Mouse (Mus musculus): Measurements from ENCODE around the gene Gid8. TPM values are rescaled to one million over a fixed set of nuclear protein-coding genes. Genes with fewer than 3 reads are reported as not detected.
A peak's percentile ranks its signal among the peaks of the same experiment; 100 is the strongest.

The Gid8 gene
- polyA plus RNA-seq, 1 experiment from 2014 or later: 56.3 TPM

- no peaks in the 10 kb centered on the region for H3K4me1 ChIP-seq (ENCODE audit: control insufficient read depth, insufficient read depth, low read length)
- H3K9me3 ChIP-seq (replicated peaks; ENCODE audit: control insufficient read depth, low read length): no peaks in the 10 kb centered on the region
- H3K27ac ChIP-seq (ENCODE audit: low read depth, low read length): no peak overlapping the region
- DNase-seq (ENCODE audit: low spot score) (no peak), ATAC-seq (no peak)
- no peaks in the 10 kb centered on the region for H3K36me3 ChIP-seq (ENCODE audit: control insufficient read depth, insufficient read depth, low read length)
- no peak overlapping the region for H3K4me2 ChIP-seq (ENCODE audit: low read length)
- H3K27me3 ChIP-seq (replicated peaks; ENCODE audit: control insufficient read depth, insufficient read depth, low read length): no peaks in the 10 kb centered on the region
- H3K4me3 ChIP-seq (ENCODE audit: low read depth, low read length): no peak overlapping the region
- WGBS: 75% methylated on average over 7 of the region's 7 CpGs
- no peak overlapping the region for H3K9ac ChIP-seq (ENCODE audit: low read length)
Measured at GRCm38 (mm10) chr2:180735232-180735631, 25.3 kb downstream of the Gid8 start.

- Histone ChIP-seq H3K4me3 (ENCODE audit: low read depth, low read length) (no peak overlapping the region), H3K4me1 (ENCODE audit: control insufficient read depth, insufficient read depth, low read length) (no peaks in the 10 kb centered on the region), H3K9ac (ENCODE audit: low read length) (no peak overlapping the region), H3K4me2 (ENCODE audit: low read length) (no peak overlapping the region), H3K27ac (ENCODE audit: low read depth, low read length) (no peak overlapping the region), H3K9me3 (replicated peaks; ENCODE audit: control insufficient read depth, low read length) (no peaks in the 10 kb centered on the region), H3K36me3 (ENCODE audit: control insufficient read depth, insufficient read depth, low read length) (no peaks in the 10 kb centered on the region), H3K27me3 (replicated peaks; ENCODE audit: control insufficient read depth, insufficient read depth, low read length) (no peaks in the 10 kb centered on the region)
- WGBS: 73% methylated on average over 2 of the region's 2 CpGs
- no peak for DNase-seq (ENCODE audit: low spot score)
- ATAC-seq: no peak
Measured at GRCm38 (mm10) chr2:180737984-180738383, 28.1 kb downstream of the Gid8 start.

GRCm38 (mm10) chr2:180740349-180740748 lies 30.4 kb downstream of the Gid8 start:
- H3K4me2 ChIP-seq (ENCODE audit: low read length): no peak overlapping the region
- WGBS: 13% methylated on average over 3 of the region's 3 CpGs

GRCm38 (mm10) chr2:180741421-180741820 lies 31.5 kb downstream of the Gid8 start:
- ATAC-seq: no peak
- 84% methylated on average over 7 of the region's 7 CpGs for WGBS

More at GRCm38 (mm10) chr2:180740349-180740748, 30.4 kb downstream of the Gid8 start:
- DNase-seq (ENCODE audit: low spot score): no peak
- Histone ChIP-seq H3K36me3 (ENCODE audit: control insufficient read depth, insufficient read depth, low read length) (no peaks in the 10 kb centered on the region), H3K27me3 (replicated peaks; ENCODE audit: control insufficient read depth, insufficient read depth, low read length) (no peaks in the 10 kb centered on the region), H3K27ac (ENCODE audit: low read depth, low read length) (no peak overlapping the region), H3K9me3 (replicated peaks; ENCODE audit: control insufficient read depth, low read length) (no peaks in the 10 kb centered on the region), H3K4me3 (ENCODE audit: low read depth, low read length) (no peak overlapping the region), H3K4me1 (ENCODE audit: control insufficient read depth, insufficient read depth, low read length) (no peaks in the 10 kb centered on the region), H3K9ac (ENCODE audit: low read length) (no peak overlapping the region)
- ATAC-seq: no peak

GRCm38 (mm10) chr2:180742820-180743219 lies 32.9 kb downstream of the Gid8 start:
- no peak for ATAC-seq
- WGBS: 86% methylated on average over 6 of the region's 6 CpGs
- Histone ChIP-seq H3K9ac (ENCODE audit: low read length) (no peak overlapping the region), H3K27ac (ENCODE audit: low read depth, low read length) (no peak overlapping the region), H3K4me1 (ENCODE audit: control insufficient read depth, insufficient read depth, low read length) (peaks cover 6% of the 10 kb centered on the region; the same call in 1 of the 2 replicates), H3K4me3 (ENCODE audit: low read depth, low read length) (no peak overlapping the region), H3K4me2 (ENCODE audit: low read length) (no peak overlapping the region), H3K9me3 (replicated peaks; ENCODE audit: control insufficient read depth, low read length) (no peaks in the 10 kb centered on the region), H3K27me3 (replicated peaks; ENCODE audit: control insufficient read depth, insufficient read depth, low read length) (no peaks in the 10 kb centered on the region), H3K36me3 (ENCODE audit: control insufficient read depth, insufficient read depth, low read length) (no peaks in the 10 kb centered on the region)
- DNase-seq (ENCODE audit: low spot score): no peak

More at GRCm38 (mm10) chr2:180741421-180741820, 31.5 kb downstream of the Gid8 start:
- no peak overlapping the region for H3K27ac ChIP-seq (ENCODE audit: low read depth, low read length)
- H3K4me1 ChIP-seq (ENCODE audit: control insufficient read depth, insufficient read depth, low read length): no peaks in the 10 kb centered on the region
- no peak overlapping the region for H3K4me2 ChIP-seq (ENCODE audit: low read length)
- H3K36me3 ChIP-seq (ENCODE audit: control insufficient read depth, insufficient read depth, low read length): no peaks in the 10 kb centered on the region
- H3K9ac ChIP-seq (ENCODE audit: low read length): no peak overlapping the region
- no peaks in the 10 kb centered on the region for H3K9me3 ChIP-seq (replicated peaks; ENCODE audit: control insufficient read depth, low read length)
- no peak for DNase-seq (ENCODE audit: low spot score)
- H3K4me3 ChIP-seq (ENCODE audit: low read depth, low read length): no peak overlapping the region
- H3K27me3 ChIP-seq (replicated peaks; ENCODE audit: control insufficient read depth, insufficient read depth, low read length): no peaks in the 10 kb centered on the region

- H3K27ac ChIP-seq (ENCODE audit: low read depth, low read length): no peak overlapping the region
- 93% methylated on average over 2 of the region's 2 CpGs for WGBS
- no peak overlapping the region for H3K4me3 ChIP-seq (ENCODE audit: low read depth, low read length)
- no peak overlapping the region for H3K4me2 ChIP-seq (ENCODE audit: low read length)
- no peaks in the 10 kb centered on the region for H3K9me3 ChIP-seq (replicated peaks; ENCODE audit: control insufficient read depth, low read length)
- DNase-seq (ENCODE audit: low spot score): no peak
- no peak for ATAC-seq
- peaks cover 6% of the 10 kb centered on the region; the same call in 1 of the 2 replicates for H3K4me1 ChIP-seq (ENCODE audit: control insufficient read depth, insufficient read depth, low read length)
- no peaks in the 10 kb centered on the region for H3K27me3 ChIP-seq (replicated peaks; ENCODE audit: control insufficient read depth, insufficient read depth, low read length)
- no peaks in the 10 kb centered on the region for H3K36me3 ChIP-seq (ENCODE audit: control insufficient read depth, insufficient read depth, low read length)
- no peak overlapping the region for H3K9ac ChIP-seq (ENCODE audit: low read length)
Measured at GRCm38 (mm10) chr2:180743321-180743720, 33.4 kb downstream of the Gid8 start.

GRCm38 (mm10) chr2:180745248-180745927 lies 35.5 kb downstream of the Gid8 start:
- ATAC-seq (peak; percentile 83), DNase-seq (ENCODE audit: low spot score) (peak; percentile 90)
- no peak overlapping the region for H3K4me2 ChIP-seq (ENCODE audit: low read length)
- H3K9me3 ChIP-seq (replicated peaks; ENCODE audit: control insufficient read depth, low read length): no peaks in the 10 kb centered on the region
- no peak overlapping the region for H3K4me3 ChIP-seq (ENCODE audit: low read depth, low read length)
- H3K27ac ChIP-seq (ENCODE audit: low read depth, low read length): no peak overlapping the region
- H3K36me3 ChIP-seq (ENCODE audit: control insufficient read depth, insufficient read depth, low read length): no peaks in the 10 kb centered on the region
- WGBS: 39% methylated on average over 17 of the region's 17 CpGs
- H3K4me1 ChIP-seq (ENCODE audit: control insufficient read depth, insufficient read depth, low read length): peaks cover 6% of the 10 kb centered on the region; the same call in 1 of the 2 replicates
- H3K9ac ChIP-seq (ENCODE audit: low read length): no peak overlapping the region
- 0 out of 2 replicates have a peak, but pooled peaks cover 3% of the 10 kb centered on the region for H3K27me3 ChIP-seq (replicated peaks; ENCODE audit: control insufficient read depth, insufficient read depth, low read length)

- H3K4me3 ChIP-seq (ENCODE audit: low read depth, low read length): no peak overlapping the region
- peaks cover 6% of the 10 kb centered on the region; the same call in 1 of the 2 replicates for H3K4me1 ChIP-seq (ENCODE audit: control insufficient read depth, insufficient read depth, low read length)
- DNase-seq (ENCODE audit: low spot score): peak; percentile 52
- H3K27me3 ChIP-seq (replicated peaks; ENCODE audit: control insufficient read depth, insufficient read depth, low read length): 0 out of 2 replicates have a peak, but pooled peaks cover 3% of the 10 kb centered on the region
- H3K9me3 ChIP-seq (replicated peaks; ENCODE audit: control insufficient read depth, low read length): no peaks in the 10 kb centered on the region
- no peak overlapping the region for H3K4me2 ChIP-seq (ENCODE audit: low read length)
- no peaks in the 10 kb centered on the region for H3K36me3 ChIP-seq (ENCODE audit: control insufficient read depth, insufficient read depth, low read length)
- H3K9ac ChIP-seq (ENCODE audit: low read length): 0 out of 2 replicates have a peak overlapping the region, but pooled peaks have one; percentile 21
- H3K27ac ChIP-seq (ENCODE audit: low read depth, low read length): no peak overlapping the region
- ATAC-seq: no peak
- WGBS: 7% methylated on average over 5 of the region's 5 CpGs
Measured at GRCm38 (mm10) chr2:180746569-180747192, 36.8 kb downstream of the Gid8 start.

- H3K4me2 ChIP-seq (ENCODE audit: low read length): no peak overlapping the region
- peaks cover 6% of the 10 kb centered on the region; the same call in 1 of the 2 replicates for H3K4me1 ChIP-seq (ENCODE audit: control insufficient read depth, insufficient read depth, low read length)
- DNase-seq (ENCODE audit: low spot score) (no peak), ATAC-seq (no peak)
- H3K4me3 ChIP-seq (ENCODE audit: low read depth, low read length): no peak overlapping the region
- H3K27ac ChIP-seq (ENCODE audit: low read depth, low read length): no peak overlapping the region
- peaks cover 6% of the 10 kb centered on the region; the same call in 1 of the 2 replicates for H3K27me3 ChIP-seq (replicated peaks; ENCODE audit: control insufficient read depth, insufficient read depth, low read length)
- no peak overlapping the region for H3K9ac ChIP-seq (ENCODE audit: low read length)
- no peaks in the 10 kb centered on the region for H3K36me3 ChIP-seq (ENCODE audit: control insufficient read depth, insufficient read depth, low read length)
- WGBS: 57% methylated on average over 5 of the region's 5 CpGs
- H3K9me3 ChIP-seq (replicated peaks; ENCODE audit: control insufficient read depth, low read length): no peaks in the 10 kb centered on the region
Measured at GRCm38 (mm10) chr2:180748904-180749303, 39.0 kb downstream of the Gid8 start.
